Mouse (Mus musculus) liver, embryonic 14.5 days (tissue): ENCODE measurements at regions not wholly inside any gene's neighbourhood (a gene's known extent, or its start where the extent isn't known, plus 50 kb on each side); places are given as distances from the start of the nearest gene placed in this dataset.

Source experiments
- CTCF ChIP-seq: IDR thresholded peaks from 2 replicates; pipeline ENCODE4 v1.5.1; 2016; ENCODE audit warnings: antibody characterized with exemption, low read depth, control low read depth
- EP300 ChIP-seq: IDR thresholded peaks from 2 replicates; pipeline ENCODE4 v1.6.1; 2016; ENCODE audit warnings: antibody characterized with exemption, low read depth

- TF ChIP-seq CTCF: no peak
- TF ChIP-seq EP300: no peak
Observed at GRCm38 (mm10) chr5:29083288-29083687, 112.5 kb upstream of the Rnf32 start.
